Mouse (Mus musculus) spleen, postnatal 10 days (tissue): Measurements from ENCODE around the gene Rab44.

ENCODE experiments used
- DNase-seq, 2 experiments: peaks; one replicate each; pipeline ENCODE4 v3.0.0; 2021 to 2022; ENCODE audit warnings: low spot score in 2 of 2

Gene Rab44

DNA sequence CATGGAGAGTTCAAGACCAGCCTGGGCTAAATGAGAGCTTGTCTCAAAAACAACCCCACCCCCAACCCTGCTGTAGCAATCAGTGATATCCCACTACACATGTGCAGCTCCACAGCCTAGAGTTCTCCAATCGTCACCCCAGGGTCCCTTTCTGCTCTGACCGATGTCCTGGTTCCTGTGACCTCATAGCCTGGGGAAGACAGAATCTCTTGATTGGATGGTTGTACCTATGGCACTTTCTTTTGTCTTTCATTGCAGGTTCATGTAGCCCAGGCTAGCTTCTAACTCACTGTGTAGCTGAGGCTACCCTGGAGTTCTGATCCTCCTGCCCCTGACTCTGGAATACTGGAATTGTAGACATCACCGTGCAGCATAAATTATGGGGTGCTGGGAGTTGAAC lies 12.6 kb downstream of the Rab44 start:
- peak in 1 of 2 experiments; percentile 9 for DNase-seq

DNA sequence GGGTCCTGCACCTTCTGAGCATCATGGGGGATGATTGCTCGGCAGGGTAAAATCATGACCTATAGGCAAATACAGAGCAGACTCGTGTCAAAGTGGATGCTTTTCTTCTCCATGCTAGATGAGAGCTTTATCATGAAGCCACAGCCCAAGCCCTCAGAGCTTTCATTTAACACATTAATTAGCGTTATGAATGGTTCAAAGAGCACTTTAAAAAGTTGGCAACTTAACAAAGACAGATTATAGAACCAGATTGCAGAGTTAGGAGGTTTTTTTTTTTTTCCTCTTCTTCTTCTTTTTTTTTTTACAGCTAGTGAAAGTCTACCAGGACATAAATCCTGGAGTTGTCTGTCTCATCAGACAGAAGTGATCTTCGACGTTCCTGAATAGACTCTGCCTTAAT lies 15.4 kb downstream of the Rab44 start:
- no peak for DNase-seq

GRCm38 (mm10) chr17:29135066-29135465 lies 21.1 kb downstream of the Rab44 start:
- DNase-seq = no peak

DNA sequence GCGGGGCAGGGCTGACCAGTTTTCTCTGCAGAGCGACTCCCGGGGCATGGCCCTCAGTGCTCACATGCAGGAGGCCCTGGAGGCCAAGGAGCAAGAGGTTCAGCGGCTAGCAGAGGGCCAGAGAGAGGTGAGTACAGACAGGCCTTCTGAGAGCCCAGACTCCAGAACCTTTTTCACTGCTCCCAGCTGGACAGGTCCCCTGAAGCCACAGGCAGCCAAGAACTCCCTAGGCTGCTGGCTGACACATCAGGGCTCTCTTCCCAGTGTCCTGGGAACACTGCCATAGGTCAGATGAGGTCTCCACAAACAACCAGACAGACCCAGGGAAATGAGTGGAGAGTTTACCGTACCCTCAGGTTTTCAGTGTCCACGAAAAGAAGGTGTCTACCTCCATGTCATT lies 22.3 kb downstream of the Rab44 start:
- DNase-seq = no peak

- no peak for DNase-seq
These were observed 24.0 kb downstream of the Rab44 start for GRCm38 (mm10) chr17:29137906-29138305.

DNA sequence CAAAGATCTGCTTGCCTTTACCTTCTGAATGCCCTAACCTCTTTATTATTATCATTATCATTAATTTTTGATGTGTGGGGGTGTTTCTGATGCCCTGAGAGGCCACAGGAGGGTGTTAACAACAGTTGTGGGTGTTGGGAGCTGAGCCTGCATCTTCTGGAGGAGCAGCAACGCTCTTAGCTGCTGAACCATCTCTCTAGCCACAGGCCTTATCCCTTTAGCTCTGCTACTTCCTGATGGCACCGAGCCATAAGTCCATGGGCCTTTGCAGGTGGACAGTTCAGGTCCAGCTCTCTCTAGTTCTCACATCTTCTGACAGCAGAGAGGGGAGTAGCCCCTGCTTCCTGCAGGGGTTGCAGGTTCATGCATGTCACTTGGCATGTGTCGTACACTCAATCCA lies 27.6 kb downstream of the Rab44 start:
- no peak for DNase-seq

- no peak for DNase-seq
These were observed 29.3 kb downstream of the Rab44 start for GRCm38 (mm10) chr17:29143266-29143665.

GRCm38 (mm10) chr17:29145101-29145500 lies 31.2 kb downstream of the Rab44 start:
- DNase-seq = peak in 1 of 2 experiments; percentile 53

GRCm38 (mm10) chr17:29147273-29147672 lies 33.3 kb downstream of the Rab44 start:
- DNase-seq = no peak

DNA sequence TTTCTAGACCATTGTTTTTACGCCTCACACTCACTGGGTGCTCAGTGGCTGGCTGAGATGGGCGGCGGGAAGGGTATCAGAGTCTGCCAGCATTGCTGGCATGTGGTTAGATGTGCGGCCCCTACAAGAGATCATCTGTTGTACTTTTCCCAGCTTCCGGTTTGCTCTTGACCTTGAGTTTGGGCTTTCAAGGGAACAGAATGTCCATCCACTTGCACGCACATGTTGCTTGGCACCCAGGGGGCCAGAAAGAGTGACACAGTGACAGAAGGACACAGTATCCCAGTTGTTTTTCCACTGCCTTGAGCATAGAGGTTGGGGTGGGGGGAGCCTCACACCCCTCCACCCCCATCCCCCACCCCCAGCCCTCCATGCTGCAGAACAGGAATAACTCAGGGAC lies 33.8 kb downstream of the Rab44 start:
- no peak for DNase-seq

GRCm38 (mm10) chr17:29149766-29150165 lies 35.8 kb downstream of the Rab44 start:
- DNase-seq = no peak

GRCm38 (mm10) chr17:29152547-29152946 lies 38.6 kb downstream of the Rab44 start:
- no peak for DNase-seq

DNA sequence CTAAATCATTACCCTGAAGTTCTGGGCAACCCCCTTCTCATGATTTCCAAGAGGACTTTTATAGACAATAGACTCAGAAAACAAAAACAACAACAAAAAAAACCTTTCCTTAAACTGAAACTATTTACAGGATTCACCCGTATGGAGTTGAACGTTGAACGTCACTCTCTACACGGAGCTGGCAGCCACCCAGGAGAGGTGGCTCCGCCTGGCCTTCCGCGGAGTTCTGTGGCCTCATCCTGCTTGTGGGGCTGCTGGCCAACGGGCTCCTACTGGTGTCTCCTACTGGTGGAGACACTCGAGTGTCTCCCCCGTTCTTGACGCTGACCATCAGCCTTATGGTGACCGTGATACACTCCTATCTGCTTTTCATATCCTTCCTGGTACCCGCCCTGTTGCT lies 40.3 kb downstream of the Rab44 start:
- no peak for DNase-seq

DNA sequence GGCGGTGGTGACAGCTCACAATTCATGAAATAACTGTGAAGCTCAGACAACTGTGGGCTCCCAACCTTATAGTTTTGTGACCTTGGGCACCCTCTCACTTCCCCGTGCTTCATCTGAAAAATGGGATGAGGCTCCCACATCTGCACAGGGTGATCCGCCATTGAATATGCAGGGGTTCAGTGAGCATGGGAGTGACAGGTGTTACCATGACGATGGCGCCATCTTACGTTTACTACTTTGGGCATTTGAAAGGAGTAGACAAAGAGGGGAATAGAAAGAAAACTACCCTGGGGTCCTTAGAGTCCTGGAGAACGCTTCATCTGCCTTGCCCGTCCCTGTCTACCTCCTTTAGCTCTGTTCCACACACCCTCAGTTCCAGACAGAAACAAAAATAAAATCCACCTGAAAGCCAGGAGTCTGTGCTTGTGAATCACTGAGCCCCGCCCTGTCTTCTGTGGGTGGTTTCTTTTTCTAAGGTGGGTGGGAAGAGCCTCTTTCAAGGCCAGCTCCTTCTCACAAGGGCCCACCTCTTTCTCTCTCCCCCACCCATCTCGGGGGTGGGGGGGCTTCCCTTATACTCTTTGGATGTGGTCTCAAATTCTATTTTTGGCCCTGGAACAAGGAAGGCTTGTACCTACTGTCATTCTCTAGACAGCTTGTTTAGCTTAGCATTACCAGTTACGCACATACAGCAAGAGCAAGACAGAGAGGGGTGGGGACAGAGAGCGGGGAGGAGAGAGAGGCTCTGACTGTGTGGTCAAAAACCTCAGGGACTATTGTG lies 41.6 kb downstream of the Rab44 start:
- no peak for DNase-seq

DNA sequence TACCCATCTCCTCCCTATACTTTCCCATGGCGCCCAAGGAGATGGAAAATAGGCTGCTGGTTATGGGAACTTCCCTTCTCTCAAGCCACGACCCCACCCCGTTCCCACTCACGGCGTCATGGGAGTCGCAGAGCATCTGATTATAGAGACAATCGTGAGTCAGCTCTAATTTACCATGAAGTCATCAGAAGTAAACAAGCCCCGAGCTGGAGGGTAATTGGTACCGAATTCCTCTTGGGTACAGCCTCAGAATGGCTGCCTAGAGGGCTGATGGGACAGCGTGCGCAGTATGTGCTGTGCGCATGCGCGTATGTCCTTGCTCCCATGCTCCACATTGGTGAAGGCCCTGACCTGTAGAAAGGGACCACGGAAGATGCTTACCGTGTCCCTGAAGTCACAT lies 42.5 kb downstream of the Rab44 start:
- no peak for DNase-seq

DNA sequence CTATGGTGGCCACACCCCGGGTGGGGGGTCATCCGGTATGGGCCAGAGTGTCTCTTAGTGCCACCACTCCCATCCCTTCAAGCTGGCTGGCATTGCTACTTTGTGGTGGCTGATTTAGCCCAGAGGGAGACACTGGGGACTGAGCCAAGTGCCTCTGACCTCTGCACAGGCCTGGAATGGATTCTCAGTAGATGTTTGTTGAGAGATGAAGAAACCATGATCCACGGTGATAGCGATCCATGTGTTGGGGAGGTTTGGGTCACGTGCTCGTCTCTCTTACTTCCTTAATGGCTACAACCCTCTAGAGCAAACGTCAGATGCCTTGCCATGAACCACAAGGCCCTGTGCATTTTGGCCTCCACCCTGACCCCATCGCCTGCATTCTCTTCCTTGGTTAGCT lies 42.9 kb downstream of the Rab44 start:
- DNase-seq = no peak

DNA sequence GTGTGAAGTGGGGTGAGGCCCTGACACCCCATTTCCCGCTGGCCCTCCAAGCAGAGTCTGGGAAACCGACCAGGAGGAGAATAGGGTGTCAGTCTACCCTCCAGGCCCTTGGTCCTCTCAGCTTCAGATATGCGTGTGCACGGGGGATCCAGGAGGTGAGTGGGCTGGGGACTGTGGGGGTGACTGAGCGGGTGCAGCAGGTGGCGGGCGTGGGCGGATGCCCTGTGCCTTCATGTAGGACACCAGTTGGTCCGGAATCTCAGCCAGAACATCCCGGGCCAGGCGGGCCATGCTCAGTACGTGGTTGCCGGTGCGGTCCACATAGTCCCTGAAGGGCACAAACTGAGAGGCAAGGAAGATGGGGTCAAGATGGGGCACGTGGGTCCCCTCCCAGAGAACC lies 45.0 kb downstream of the Rab44 start:
- no peak for DNase-seq

GRCm38 (mm10) chr17:29159320-29159719 lies 45.4 kb downstream of the Rab44 start:
- no peak for DNase-seq

DNA sequence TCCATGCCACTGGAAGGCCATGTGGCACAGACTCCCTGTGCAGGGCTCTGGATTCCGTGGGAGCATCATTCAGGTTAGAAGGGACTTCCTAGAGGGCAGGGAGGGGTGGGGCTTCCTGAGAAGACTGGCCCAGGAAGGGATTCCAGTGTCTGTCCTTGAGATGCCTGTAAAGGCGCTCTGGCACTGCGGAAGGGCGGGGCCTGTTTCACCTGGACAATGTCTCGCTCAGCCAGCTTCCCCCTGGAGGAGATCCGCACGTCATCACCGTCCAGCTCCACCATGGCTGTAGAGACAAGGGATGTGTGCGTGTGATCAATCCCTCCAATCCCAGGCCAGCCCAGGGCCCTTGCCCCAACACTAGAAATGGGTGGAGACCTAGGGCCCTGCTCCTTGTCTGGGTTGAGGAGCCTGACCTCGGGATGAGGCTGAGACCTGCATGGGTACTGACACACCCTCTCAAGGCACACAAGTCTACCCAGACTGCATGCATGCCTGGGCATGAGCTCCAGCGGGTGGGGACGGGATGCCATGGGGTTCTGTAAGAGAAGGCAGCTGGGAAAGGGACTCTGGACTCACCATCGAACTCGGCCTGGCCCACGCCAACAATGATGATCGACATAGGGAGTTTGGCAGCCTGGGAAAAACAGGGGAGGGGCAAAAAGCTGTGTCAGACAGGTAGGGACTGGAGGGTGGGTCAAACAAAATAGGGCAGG lies 46.0 kb downstream of the Rab44 start:
- no peak for DNase-seq

DNA sequence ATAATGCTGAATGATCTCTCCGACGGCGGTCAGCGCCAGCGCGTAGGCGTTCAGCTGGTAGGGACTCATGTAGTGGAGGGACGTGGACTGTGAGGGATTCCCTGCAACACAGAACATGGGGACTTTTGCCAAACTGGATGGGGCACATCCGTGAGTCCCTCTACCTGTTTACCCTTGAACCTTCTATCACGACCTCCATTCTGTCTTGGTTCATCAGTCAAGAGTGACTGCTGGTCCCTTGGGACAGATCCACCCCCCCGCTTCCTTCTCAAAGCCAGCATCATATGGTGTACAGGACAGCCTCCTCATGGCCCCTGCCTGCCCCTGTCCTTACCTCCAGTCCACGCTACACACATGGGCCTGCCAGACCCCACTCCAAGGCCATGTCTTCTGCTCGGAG lies 48.4 kb downstream of the Rab44 start:
- DNase-seq = peak in 1 of 2 experiments; percentile 41

- peak in 1 of 2 experiments; percentile 65 for DNase-seq
These were observed 50.6 kb downstream of the Rab44 start for GRCm38 (mm10) chr17:29164469-29165111.

DNA sequence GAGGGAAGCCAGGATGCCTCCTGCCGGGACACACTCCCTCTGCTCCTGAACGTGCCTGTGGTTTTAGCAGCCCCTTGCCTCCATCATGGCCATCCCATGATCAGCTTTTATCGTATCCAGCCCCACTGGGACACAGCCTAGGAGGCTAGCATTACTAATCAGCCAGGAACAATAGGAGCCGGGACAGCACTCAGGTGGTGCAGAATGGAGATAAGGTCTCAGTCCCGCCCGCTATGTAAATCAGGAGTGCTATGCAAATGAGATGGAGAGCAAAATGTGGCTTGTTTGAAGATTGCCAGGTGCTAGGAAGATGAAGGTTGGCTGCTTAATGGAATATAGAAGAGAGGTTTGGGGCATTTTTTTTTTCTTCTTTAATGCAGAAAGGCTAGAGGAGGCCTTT lies 51.5 kb downstream of the Rab44 start:
- DNase-seq = peak in 1 of 2 experiments; percentile 42
